Mouse (Mus musculus): ENCODE measurements at regions not wholly inside any gene's neighbourhood (a gene's known extent, or its start where the extent isn't known, plus 50 kb on each side); places are given as distances from the start of the nearest gene placed in this dataset.

DNA sequence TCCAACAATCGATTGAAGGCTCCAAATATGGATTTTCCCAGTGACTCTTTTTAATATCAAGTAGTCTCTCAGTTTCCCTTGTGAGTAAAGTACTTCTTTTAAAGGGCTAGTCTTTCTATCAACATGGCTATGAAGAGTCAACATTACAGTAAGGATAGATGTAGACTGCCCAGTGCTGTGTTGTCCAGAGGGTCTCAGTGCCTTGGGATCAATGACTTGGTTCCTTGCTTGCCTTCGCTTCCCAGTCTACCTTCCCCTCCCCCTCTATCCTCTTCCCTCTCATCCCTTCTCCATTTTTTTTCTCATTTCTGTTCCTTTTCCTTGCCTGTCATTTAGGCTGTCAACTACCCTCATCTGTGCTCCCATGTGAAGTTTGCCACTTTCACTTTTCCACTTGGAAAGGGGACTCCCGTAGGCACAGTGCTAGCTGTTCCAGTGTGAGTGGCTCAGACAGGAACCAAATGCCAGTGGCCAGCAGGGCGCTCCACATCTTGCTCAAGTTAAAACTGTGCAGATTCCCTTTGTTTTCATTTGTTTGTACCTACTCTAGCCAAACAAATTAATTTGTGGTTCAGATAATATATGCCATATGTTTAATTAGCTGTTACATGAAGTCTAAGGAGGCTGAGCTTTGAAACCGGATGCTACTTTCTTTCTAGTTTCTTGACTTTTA is 608.9 kb downstream of the Lmo4 start:
- DNase-seq (ENCODE audit: low read depth, low spot score) = no peak

DNA sequence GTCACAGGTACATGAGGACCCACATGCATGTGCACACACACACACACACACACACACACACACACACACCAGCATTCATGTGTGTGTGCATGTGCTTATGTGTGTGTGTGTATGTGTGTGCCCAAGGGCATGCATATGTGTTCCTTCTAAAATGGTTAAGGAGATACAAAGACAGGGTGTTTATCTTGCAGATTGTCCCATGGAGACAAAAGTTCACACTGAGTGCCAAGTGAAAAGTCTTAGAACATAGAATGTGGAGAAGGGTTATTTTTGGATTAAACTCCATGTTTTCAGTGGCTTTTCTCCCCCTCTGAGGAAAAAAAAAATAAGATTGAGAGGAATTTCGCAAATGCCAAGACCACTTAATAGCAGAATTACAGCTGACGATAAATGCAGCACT is 609.9 kb downstream of the Lmo4 start:
- DNase-seq (ENCODE audit: low read depth, low spot score) = no peak

DNA sequence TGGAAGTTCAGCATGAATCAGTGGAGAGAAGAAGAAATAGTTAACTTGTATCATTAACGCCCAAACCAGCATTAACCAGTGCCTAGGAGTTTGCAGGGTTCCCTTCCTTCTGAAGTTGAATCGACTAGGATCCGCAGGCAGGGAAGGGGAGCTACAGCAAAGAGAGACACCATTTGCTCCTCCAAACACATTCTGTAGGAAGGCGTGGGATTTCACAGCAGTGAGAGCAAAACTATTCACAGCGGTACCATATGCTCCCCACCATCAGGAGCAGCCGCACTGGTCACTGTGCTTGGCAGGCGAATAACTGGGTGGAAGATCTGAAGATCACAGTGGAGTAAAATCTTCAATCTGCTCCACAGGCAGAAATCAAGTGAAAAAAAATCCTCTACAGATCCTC is 610.3 kb downstream of the Lmo4 start:
- DNase-seq (ENCODE audit: low read depth, low spot score) = no peak

DNA sequence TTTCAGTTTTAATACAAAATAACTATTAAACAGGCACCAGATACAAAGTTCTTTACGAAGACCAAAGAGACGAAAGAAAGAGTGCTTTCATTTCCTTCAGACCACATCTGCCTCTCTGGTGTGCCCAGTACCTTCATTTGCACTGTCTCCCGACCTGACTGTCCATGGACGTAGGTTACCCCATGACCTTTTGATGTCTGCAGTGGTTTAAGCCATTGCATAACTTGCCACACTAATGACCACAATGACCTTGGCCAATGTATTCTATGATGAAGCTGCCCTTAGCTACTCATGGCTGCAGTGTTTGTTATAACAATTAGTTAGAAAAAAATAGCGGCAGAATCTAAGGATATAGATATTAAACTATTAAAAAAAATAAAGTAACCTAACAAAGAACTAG is 618.4 kb downstream of the Lmo4 start:
- no peak for DNase-seq (ENCODE audit: low read depth, low spot score)

DNA sequence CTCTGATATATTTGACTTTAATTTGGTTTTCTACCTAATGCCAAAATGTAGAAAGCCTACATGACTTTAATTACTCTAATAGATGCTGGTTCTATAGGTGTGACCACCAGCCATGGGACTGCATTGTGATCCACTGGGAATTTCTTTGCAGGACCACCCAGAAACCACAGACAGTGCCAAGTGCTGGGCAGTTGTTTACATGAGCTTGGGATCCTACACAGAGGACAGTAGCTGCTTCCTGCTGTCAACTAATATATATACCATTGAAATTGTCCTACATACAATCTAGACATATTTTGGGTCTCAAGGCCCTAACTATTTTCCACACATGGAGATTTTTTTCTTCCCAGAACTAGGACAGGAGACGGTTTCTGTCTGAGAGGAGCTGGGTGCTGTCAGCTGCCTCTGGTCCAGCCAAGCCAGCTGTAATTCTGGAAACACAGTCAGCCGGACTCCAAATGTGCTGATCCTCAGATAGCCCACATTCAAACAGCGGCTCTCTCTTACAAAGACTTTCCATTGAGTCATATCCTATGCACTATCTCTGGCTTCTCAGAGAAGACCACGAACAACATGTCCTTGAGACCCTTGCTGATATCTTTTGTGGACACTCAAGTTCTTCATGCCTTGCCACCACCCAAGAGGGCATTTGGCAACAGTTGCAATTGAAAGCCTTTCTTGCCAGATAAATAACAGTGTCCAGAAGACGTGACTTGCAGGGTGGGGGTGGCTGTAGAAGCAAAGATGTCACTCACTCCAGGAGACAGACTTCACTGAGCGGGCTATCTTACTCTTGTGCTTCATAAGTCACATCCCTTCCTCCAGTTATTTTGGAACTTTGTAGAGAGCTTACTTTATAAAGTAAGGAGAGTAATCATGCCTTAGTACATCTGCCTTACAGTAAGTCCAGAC is 620.1 kb downstream of the Lmo4 start:
- no peak for DNase-seq (ENCODE audit: low read depth, low spot score)

DNA sequence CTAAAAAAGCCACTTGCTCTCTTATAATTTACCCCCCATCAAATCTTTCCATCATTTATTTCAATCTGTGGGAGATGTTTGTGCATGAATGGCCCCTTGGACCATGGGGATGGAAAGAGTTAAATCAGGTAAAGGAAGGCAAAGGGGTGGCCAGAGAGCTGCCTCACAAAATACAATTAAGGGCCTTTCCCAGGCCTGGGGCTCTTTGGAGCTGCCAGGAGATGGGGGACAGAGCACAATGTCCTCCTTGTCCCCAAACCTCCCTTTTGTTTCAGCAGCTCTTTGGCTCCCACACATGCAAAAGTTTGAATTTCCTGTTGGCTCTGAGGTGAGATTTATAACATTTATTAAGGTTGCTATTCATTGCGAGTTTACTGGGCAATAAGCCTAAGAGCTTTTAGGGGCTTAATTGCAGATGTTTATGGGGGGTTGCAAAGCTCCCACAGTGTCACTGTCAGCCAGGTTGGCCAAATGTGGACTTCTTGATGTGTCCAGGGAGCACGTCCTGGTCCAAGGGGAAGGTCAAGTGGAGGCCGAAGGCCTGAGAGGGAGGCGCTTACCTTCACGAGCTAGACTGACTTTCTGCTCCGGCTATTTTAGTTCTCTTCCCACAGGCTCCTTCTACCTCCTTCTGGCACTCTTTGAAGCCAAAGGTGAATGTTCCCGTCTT is 628.5 kb downstream of the Lmo4 start:
- DNase-seq (ENCODE audit: low read depth, low spot score) = no peak

DNA sequence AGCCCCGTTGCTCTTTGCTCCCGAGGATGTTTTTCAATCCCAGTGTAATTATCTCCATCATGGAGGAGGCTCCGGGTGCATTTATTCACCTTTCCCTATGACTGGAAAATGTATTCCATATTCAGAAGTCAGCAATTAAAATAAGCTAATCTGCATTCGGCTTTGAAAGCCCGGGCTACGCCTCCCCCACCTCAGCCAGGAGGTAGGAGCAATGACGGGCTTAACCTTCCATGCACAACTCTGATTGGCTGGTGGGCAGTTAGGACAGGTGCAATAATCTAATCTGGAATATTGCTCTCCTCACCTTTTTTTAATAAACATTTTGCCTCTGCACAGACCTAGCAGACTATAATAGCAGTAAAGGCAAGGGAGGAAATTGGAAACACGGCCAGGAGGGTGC is 629.3 kb downstream of the Lmo4 start:
- no peak for DNase-seq (ENCODE audit: low read depth, low spot score)

DNA sequence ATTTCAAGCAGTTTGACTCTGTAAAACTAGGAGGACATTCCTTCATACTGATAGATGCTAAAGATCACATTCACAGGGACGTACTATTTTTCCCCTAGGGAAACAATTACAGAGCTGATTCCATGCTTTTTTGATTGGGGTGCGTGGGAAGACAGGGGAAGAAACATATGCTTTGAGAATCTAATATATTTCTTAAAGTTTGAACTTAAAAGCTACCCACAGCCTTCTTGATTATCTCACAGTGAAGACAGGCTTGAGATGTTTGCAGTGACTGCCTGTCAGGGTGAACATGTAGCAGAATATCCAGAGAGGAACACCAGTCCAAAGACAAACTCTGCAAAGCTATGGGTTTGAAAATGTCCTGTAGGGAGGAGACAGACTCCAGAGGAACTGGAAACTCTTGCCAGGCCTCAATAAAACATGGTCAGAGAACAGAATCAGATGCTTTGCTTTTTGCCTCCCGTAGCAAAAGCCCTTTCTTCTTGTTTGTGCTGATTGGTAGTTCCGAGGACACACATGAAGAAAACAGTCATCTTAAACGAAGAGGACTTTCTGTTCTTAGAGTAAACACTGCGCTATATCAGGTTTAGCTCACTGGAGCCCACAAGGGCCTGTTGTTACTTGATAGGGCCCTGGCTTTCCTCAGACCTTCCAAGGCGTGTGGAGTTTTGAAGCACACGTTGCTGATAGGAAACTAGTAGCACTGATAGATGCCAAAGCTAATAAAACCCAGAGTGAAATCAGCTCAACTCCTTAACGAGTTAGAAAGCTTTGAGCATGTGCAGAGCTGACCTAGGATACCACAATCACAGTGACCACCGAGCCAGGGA is 630.8 kb downstream of the Lmo4 start:
- DNase-seq (ENCODE audit: low read depth, low spot score) = no peak

DNA sequence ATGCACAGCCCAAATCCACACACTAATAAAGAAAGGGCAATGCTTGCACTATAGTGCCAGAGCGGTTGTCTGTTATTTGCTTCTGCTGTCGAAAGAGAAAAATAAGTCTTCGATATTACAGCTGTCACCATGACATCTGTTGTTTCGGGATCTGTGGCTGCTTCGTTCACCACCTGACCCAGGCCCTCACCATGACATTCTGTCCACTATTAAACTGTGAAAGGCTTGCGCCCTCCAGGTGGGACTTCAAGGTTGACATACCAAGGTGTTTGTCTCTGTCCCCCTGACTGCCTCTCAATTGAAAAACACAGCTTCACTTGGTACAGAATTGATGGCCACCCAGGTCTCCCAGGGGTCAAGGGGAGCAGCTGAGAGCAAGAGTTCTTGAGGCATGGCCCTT is 635.1 kb downstream of the Lmo4 start:
- DNase-seq (ENCODE audit: low read depth, low spot score) = peak; percentile 2

DNA sequence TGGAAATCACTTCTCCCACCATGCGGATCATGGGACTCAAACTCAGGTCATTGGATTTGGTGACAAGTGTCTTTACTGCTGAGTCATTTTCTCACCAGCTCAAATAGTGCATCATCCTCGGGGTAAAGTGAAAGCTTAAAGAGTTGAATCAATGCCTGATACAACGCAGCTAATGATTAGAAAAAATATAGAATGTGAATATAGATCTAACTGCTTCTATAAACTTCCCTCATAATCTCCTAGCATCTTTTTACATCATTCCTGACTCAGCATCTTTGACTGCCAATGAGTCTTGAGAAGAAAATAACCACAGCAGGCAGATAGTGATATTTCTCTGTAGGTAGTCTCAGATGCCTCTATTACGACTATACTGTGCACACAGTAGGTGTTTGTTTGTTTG is 640.0 kb downstream of the Lmo4 start:
- no peak for DNase-seq (ENCODE audit: low read depth, low spot score)

DNA sequence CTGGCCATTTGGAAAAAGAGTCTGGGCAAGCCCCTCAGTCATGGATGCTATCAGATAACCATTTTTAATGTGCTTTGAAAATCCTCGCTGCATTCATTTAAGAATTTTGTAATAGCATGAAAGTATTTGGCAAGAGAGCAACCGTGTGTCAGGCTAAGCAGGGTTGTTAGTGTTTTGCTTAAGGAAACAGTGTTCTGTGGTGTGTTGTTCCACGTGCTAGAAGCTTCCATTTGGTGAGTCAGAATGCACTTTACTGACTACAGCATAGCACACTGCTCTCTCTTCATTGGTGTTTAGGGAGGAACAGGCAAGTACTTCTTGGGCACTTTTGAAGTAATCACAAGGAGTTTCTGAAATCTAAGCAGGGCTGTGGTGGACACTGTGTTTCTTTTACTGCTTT is 661.0 kb upstream of the Pkn2 start:
- no peak for DNase-seq (ENCODE audit: low read depth, low spot score)

DNA sequence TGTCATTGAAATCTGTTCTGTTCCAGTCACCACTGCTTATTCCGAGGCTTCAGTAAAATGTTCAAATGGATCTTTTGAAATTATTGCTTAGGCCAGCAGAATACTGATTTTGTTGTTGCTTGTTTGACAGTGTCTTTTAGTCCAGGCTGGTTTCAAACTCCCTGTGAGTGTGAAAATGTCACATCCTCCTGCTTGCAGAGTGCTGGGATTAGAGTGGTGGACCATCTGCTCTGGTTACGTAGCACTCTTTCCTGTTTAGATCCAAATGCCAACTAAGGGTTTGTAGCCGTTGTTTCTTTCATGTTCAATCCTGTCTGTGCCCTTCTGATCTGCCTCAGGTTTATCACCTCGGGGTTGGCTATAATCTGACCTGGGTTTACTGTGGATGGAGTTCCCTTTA is 646.2 kb upstream of the Pkn2 start:
- DNase-seq (ENCODE audit: low read depth, low spot score) = no peak

DNA sequence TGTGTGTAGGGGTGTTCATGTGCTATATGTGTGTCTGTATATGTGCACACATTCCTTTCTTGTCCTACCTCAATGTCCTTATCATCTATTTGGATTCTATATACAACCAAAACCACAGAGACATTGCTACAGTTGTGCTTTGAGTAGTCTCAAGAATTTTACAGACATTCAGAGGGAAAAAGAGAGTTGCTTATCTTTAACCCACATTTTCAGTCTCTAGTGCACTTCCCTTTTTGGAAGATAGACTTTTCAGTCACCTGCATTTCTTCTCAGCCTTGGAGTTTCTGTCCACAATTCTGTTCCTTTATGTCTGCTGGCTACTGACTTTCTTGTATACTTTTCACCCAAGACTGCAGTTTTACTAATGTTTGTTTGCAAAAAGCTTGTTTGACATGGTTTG is 645.5 kb upstream of the Pkn2 start:
- DNase-seq (ENCODE audit: low read depth, low spot score) = no peak

DNA sequence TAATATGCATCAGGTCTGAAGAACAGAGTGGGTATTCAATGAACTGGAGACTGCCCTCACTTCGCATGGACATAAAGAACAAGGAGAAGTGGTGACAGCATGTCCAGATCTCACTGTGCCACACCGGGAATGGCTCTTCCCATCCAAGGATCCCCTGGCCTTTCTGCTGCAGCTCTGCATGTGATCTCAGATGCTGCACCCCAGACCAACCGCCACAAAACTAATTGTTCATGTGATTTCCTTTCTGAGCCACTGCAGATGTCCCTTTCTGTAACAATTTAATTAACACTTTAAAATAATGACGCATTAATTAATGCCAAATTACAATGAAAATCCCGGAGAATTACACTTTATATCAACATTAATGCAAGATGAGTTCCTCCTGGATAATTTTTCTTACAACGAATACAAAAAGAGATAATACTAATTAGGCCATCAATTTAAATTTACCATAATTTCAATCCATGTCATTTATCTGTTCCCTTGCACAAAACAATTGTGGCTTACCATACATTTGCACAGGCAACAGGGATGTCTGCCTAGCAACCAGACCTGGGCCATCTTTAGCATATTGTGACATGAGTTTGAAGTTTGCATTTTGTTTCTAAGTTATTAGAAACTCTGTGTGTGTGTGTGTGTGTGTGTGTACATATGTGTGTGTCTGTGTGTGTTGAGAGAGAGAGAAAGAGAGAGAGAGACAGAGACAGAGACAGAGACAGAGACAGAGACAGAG is 630.9 kb upstream of the Pkn2 start:
- no peak for DNase-seq (ENCODE audit: low read depth, low spot score)

DNA sequence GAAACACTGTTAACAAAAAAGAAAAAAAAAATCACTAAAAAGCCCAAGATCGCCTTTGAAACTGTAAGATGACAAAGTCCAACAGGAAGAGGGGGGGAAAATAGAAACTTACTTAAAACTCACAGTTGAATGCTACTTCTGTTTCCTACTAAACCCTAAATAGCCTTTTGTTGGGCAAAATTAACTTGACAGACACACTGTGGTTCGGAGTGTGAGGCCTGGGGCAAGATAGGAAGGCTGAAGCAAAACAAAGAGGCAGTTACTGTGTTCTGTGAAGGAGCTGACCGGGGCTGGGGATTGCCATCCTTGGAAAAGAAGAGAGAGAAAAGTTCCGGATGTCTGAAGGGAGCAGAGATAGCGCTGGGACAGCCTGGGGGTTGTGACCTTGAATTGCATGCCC is 627.7 kb upstream of the Pkn2 start:
- peak; percentile 2 for DNase-seq (ENCODE audit: low read depth, low spot score)

DNA sequence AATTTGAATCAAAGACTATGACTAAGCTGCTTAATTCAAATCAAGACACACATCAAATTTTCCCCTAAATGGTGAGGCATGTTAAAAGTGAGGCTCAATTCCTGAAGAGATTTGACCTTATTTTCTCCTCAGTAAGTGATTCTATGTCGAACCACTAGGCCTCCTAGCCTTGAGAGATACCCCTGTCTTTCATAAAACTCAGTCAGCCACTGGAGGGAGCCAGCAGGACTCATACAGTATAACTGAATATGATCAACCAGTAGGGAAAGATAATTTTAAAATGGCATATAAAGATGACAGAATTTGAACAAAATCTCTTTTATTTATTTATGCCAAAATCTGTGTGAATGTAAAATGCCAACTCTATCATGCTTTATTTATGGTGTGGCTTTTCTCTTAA is 626.5 kb upstream of the Pkn2 start:
- no peak for DNase-seq (ENCODE audit: low read depth, low spot score)

DNA sequence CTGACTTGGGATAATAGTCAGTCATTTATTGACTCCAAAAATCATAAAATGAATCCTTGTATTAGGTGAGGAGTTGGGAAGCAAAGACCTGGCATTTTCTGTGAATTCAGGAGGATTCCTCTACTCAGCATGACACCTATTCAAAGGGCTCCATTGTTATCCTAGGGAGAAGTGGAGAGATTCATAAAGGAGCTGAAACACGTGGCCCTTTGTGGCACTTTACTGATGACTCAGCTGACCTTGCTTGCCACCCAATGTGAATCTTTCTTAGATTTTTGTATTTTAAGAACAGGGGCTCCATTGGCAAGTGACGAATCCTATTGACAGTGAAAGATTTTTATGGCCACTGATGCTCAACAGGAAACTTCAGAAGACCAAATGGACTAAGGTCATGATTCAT is 619.2 kb upstream of the Pkn2 start:
- no peak for DNase-seq (ENCODE audit: low read depth, low spot score)

DNA sequence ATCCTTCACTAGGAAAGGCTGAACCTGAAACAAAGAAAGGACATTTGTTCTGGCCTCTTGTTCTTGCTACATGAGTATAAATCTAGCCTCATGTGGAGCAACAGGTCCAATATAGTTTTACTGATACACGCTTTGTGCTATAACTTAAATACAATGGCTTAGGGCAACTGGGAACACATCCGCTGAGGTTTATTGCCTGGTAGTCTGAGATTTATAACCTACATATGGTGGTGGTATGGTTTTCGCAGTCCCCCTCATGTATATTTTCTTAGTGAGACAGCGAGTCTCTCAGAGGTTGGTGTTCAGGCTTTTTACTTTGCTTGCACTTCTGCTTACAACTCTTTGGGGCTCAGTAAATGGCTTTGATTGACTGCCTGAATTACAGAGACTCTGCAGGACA is 613.6 kb upstream of the Pkn2 start:
- no peak for DNase-seq (ENCODE audit: low read depth, low spot score)

DNA sequence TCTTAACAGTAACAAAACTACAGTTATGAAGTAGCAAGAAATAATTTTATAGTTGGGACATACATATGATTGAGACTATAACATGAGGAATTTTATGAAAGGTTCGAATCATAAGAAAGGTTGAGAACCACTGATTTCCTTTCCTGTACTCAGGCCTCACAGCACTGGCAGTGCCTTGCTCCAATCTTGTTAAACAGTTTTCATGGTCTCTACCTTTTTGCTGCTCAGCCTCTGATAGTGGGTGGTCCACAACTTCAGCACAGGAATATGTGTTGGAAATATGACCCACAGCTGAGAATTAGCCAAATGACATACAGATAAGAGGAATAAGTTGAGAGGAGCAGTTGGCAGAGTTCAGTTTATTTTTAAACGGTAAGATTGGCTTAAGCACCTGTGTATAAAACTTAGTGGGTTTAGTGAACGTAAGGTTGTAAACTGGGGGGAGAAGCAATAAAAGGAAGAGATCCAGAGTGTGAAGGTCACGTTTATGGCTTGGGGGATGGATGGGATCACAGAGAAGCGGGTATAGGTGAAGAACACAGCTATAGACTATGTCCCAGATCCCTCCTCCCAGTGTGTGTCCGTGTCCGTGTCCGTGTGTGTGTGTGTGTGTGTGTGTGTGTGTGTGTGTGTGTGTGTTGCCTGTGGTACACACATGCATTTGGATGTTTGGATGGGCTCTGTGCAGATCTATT is 596.3 kb upstream of the Pkn2 start:
- DNase-seq (ENCODE audit: low read depth, low spot score) = no peak

DNA sequence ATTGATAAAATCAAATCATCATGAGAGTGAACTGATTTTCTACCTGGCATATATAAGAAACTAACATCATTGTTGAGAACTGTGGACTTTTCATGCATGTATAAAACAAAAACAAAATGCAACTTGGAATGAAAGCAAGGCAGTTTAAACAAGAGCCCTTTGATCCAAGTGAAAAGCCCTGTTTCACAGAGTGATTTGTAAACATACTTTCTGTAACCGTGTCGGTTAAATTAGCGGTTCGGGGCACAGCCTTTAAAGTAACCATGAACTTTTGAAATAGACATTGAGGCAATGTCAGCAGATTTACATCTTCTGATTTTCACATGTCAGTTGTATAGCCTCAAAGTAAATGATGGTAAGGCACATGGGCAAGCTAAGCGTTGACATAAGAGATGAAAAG is 593.7 kb upstream of the Pkn2 start:
- no peak for DNase-seq (ENCODE audit: low read depth, low spot score)

Measured in ZHBTc4 (cell line).